Mouse (Mus musculus) heart, adult 8-10 months (tissue): ENCODE measurements at regions not wholly inside any gene's neighbourhood (a gene's known extent, or its start where the extent isn't known, plus 50 kb on each side); places are given as distances from the start of the nearest gene placed in this dataset.

Source experiments
- DNase-seq: peaks from one replicate; pipeline ENCODE4 v3.0.0; 2022; ENCODE audit warnings: low spot score

GRCm38 (mm10) chr3:50813760-50814400 lies 370.5 kb upstream of the Slc7a11 start:
- no peak for DNase-seq

- DNase-seq: no peak
These were observed 372.3 kb upstream of the Slc7a11 start for GRCm38 (mm10) chr3:50815716-50816115.

DNA sequence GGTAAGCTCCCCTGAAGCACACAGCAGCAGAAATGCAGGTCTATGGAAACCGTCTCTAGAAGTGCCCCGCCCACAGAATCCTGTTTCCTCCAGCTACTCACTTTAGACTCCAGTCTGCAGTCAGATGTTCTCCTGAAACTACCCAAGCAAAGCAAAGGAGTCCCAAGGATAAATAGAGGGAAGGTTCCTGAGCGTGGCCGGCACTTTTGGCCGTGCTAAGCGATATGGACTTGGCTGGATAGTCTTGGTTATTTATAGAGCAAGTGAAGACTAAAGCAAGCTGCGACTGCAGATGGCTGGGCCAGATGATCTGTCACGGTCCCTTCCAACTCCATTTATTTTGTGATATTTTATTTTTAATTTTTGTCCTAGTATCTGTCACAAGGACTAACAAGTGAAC lies 373.1 kb upstream of the Slc7a11 start:
- peak; percentile 19 for DNase-seq

DNA sequence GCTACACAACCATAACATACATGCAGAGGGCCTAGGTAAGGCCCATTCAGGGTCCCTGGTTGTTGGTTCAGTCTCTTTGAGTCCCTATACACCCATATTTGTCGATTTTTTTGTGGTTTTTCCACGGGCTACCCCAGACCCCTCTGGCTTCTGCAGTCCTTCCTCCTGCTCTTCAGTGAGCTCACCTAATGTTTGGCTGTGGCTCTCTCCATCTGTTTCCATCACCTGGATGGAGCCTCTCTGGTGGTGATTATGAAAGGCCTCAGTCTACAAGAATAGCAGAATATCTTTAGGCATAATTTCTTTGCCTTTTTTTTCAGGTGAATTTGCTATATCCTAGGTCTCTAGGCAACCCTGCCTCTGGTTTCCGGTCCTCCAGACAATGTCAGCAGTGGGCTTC lies 373.9 kb upstream of the Slc7a11 start:
- no peak for DNase-seq

- no peak for DNase-seq
These were observed 377.4 kb upstream of the Slc7a11 start for GRCm38 (mm10) chr3:50820776-50821175.

GRCm38 (mm10) chr3:50825534-50826423 lies 382.4 kb upstream of the Slc7a11 start:
- no peak for DNase-seq

DNA sequence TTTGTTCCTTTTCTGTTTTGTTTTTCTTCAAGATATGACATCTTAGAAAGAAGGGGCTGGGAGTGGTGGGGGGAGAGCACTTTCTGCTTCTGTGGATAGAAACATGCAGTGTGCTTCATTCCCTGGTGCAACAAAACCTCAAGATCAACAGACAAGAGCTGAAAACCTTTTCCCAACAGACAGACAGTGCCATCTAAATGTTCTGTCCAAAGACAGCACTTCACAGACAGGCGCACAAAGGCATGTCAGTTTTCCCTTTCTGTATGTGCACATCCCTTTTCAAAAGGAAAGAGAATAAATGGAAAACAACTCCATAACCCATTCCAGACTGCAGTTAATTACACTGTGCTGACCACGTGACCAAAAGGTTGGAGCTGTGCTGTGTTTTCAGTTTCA lies 383.0 kb upstream of the Slc7a11 start:
- no peak for DNase-seq

DNA sequence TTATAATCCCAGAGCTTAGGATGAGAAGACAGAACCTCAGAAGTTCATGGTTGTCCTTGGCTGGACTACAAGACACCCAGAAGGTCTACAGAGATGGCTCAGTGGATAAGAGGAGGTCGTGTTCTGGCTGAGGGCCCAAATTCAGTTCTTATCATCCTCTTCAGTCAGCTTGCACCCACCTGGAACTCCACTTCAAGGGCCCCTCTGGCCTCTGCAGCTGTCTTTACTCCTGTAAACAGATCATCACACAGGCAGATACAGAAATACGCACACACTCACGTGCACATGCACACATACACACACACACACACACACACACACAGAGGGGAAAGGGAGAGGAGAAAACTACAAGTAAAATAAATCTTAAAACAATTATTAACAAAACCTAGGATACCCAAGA lies 385.8 kb upstream of the Slc7a11 start:
- DNase-seq: no peak

GRCm38 (mm10) chr3:50830446-50830845 lies 387.0 kb upstream of the Slc7a11 start:
- no peak for DNase-seq

- DNase-seq: no peak
These were observed 387.5 kb upstream of the Slc7a11 start for GRCm38 (mm10) chr3:50830926-50831325.

- DNase-seq: no peak
These were observed 382.0 kb upstream of the Noct start for GRCm38 (mm10) chr3:50842216-50842615.

DNA sequence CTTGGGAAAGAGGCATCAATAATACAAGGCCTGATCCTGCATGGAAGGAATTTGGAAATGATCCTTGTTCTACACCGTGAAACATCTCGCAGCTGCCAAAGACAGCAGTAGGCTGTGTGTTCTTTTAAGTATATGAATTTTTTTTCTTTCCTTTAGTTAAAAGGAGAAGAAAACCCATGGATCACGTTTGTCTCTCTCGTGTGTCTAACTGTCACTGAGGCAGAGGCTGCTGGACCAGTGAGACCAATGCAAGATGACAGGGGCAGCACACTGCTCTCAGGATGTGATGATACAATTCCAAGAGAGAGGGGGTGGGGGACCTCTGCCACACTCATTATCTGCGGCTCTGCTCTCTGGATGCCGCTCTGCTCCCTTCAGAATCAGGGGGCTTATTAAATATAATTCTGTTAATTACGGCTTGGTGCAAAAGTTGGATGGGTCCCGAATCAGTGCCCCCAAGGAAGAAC lies 379.4 kb upstream of the Noct start:
- no peak for DNase-seq

- DNase-seq: no peak
These were observed 378.9 kb upstream of the Noct start for GRCm38 (mm10) chr3:50845311-50845710.

- no peak for DNase-seq
These were observed 375.7 kb upstream of the Noct start for GRCm38 (mm10) chr3:50848528-50848927.

GRCm38 (mm10) chr3:50851083-50851637 lies 373.1 kb upstream of the Noct start:
- no peak for DNase-seq

DNA sequence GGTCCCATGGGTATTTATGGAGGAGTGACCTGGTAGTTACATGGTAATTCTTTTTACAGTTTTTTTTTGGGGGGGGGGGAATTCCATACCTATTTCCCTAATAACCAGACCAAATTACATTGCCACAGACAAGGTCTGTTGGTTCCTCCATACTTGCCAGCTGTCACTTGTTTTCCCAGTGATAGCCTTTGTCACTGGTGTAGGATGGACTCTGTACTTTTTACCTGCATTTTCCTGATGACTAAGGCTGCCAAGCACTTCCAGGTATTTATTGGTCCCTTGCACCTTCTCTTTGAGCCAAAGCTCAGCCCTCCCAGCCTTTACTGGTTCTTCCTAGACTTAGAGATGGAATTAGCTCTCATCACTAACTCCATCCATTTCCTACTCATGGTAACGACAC lies 357.1 kb upstream of the Noct start:
- DNase-seq: no peak

DNA sequence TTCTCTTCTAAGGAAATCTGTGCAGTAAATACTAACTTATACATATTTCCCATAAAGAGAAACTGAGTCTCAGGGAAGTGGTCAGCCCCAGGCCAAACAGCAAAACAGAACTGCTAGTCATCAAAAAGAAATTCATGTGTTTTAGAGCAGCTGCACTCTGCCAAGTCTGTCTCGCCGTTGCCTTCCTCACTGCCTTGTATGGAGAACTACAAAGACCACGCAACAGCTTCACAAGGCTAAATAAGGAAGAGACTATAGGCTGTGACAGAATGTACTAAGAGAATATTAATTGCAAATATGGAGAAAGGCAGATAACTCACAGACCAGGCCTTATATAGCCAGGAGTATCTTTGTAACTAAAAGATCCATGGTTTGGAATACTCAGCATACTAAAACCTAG lies 355.0 kb upstream of the Noct start:
- DNase-seq: no peak

DNA sequence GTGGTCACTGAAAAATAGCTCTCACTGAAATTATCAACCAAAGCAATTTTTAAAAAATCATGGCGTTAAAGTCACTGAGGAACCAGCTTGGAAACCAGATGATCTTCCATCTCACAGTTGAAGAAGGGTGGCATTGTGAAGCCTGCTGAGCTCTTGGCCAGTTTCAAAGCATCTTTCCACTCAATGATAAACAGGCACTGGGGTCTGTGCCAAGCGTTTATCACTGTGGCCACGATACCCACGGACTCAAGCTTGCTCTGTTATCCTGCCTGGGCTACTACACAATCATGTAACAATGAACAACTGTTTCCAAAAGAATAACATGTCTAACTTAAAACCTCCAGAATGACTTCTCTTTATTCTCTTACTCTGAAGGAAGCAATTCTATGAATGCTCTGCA lies 345.2 kb upstream of the Noct start:
- no peak for DNase-seq

- no peak for DNase-seq
These were observed 344.7 kb upstream of the Noct start for GRCm38 (mm10) chr3:50879595-50879994.

DNA sequence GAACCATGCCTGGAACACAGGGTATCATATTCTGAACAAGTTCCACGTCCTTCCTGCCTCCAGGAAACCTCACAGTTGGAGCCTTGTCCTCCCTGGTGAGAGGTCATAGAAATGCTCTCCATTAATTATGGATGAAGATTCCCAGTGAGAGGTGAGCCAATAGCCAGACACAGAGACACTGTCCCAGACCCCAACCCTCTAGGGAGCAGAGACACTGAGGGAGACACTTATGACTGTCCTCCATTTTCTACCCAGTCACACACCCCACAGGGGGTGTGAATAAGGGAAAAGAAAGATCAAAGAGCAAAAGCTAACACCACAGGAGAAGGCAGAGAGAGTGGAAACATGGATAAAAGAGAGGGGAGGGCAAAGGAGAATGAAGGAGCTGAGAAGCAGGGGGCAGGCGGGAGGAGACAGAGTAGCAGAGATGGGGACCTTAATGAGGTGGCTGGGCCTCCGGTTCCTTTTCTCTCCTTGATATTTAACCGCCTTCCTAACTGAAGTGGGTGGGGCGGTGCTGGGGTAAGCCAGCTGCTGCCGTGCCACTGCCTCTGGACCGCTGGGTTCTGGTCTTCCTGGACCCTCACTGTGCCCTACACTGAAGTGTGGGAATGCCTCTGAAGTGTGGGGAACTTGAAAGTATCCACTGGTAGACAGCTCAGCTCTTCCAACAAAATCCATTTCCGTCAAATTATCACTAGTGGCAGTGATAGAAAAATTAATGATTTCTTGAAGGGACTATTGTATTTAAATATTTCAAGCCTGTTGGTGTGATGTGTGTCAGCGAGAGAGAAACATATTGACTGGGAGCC lies 342.6 kb upstream of the Noct start:
- DNase-seq: no peak

- DNase-seq: no peak
These were observed 342.0 kb upstream of the Noct start for GRCm38 (mm10) chr3:50882249-50882733.

DNA sequence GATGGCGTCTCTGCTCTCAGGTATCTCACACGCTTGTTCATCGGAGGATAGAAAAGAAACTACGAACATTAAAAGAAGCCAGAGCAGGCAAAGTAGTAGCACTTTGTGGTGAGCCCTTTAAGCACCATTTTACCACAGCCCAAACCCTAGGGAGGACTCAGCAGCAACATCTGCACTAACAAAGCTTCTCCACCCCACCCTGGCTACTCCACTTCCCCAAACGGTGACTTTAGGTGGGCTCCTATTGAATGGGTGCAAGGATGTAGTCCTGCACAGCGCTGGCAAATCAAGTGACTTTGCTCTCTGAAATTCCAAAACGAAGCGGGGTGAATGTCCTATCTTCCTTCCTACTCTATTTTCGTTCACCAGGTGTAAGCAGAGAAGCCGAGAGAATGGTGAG lies 337.9 kb upstream of the Noct start:
- DNase-seq: no peak
